Mouse (Mus musculus): ENCODE data around the gene Abcd4. TPM values are rescaled to one million over a fixed set of nuclear protein-coding genes. Genes with fewer than 3 reads are reported as not detected.

Gene Abcd4
- polyA plus RNA-seq, 1 experiment from 2014 or later: 7.9 TPM

DNA sequence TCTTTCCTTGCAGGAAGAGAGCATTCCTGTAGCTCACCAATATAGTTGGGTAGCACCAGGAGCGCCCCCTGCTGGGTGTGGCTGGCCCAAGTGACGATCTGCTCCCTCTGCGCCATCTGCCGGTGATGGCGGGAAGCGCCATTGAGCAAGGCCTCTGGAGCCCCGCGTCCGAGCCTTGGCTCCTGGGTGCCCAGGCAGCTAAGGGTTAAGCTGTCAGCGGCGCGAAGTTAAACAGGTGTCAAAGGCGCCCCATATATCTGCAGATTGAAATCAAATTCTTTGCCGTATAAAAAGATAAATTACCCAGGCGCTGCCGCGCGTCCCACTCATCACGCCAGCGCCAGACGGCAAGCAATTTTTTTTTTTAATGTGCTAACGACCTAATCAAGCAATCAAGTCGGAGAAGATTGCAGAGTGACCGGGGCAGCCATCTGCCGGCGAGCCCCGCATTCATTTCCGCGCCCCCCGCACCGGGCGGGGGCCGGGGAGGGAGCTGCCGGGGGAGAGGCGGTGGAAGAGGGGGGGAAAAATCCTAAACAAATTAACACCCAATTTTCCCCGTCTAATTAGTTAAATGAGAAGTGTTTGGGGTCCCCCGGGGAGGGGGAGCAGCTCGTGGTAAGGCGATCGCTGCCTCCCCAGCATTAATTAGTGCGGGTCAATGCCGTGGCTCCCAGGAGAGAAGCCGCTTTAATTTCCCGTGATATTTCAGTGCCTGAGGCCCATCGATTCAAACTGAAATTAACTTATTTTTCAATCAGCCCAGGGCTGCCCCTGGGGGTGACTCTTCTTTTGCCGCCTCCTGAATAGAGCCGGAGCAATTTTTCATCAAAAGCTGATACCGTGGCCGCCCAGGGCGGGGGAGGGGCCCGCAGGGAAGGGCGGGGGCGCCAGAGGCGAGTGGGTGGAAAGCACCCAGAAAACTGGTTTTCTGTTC is 27.1 kb downstream of the Abcd4 start:
- 1% methylated on average over 51 of the region's 54 CpGs for WGBS
- Histone ChIP-seq H3K36me3 (ENCODE audit: control insufficient read depth, insufficient read depth, low read length) (no peaks in the 10 kb centered on the region), H3K4me1 (replicated peaks; ENCODE audit: control insufficient read depth, insufficient read depth, low read length) (peaks cover 2% of the 10 kb centered on the region; the same call in 1 of the 2 replicates), H3K4me3 (ENCODE audit: low read depth, low read length) (peak overlapping the region; percentile 43), H3K27me3 (ENCODE audit: control insufficient read depth, insufficient read depth, low read length) (peaks cover 4% of the 10 kb centered on the region; the same call in 1 of the 2 replicates), H3K9me3 (ENCODE audit: control insufficient read depth, low read length) (no peaks in the 10 kb centered on the region), H3K9ac (ENCODE audit: low read depth, low read length) (peak overlapping the region; percentile 41; the same call in 1 of the 2 replicates), H3K4me2 (replicated peaks; ENCODE audit: low read depth, low read length) (peak overlapping the region; percentile 89), H3K27ac (ENCODE audit: low read depth, low read length) (peak overlapping the region; percentile 65)
- ATAC-seq (ENCODE audit: low FRiP score) (peak; percentile 83), DNase-seq (ENCODE audit: low spot score) (peak; percentile 99)

- H3K4me1 ChIP-seq (replicated peaks; ENCODE audit: control insufficient read depth, insufficient read depth, low read length): no peaks in the 10 kb centered on the region; the same call in 1 of the 2 replicates
- 98% methylated on average over 2 of the region's 2 CpGs for WGBS
- no peak overlapping the region for H3K4me3 ChIP-seq (ENCODE audit: low read depth, low read length)
- no peak for DNase-seq (ENCODE audit: low spot score)
- H3K4me2 ChIP-seq (replicated peaks; ENCODE audit: low read depth, low read length): no peak overlapping the region
- ATAC-seq (ENCODE audit: low FRiP score): no peak
- no peaks in the 10 kb centered on the region for H3K36me3 ChIP-seq (ENCODE audit: control insufficient read depth, insufficient read depth, low read length)
- peaks cover 10% of the 10 kb centered on the region for H3K27me3 ChIP-seq (ENCODE audit: control insufficient read depth, insufficient read depth, low read length)
- H3K9me3 ChIP-seq (ENCODE audit: control insufficient read depth, low read length): no peaks in the 10 kb centered on the region
- no peak overlapping the region for H3K9ac ChIP-seq (ENCODE audit: low read depth, low read length)
- no peak overlapping the region for H3K27ac ChIP-seq (ENCODE audit: low read depth, low read length)
These were observed 35.9 kb downstream of the Abcd4 start for GRCm38 (mm10) chr12:84581285-84581684.

DNA sequence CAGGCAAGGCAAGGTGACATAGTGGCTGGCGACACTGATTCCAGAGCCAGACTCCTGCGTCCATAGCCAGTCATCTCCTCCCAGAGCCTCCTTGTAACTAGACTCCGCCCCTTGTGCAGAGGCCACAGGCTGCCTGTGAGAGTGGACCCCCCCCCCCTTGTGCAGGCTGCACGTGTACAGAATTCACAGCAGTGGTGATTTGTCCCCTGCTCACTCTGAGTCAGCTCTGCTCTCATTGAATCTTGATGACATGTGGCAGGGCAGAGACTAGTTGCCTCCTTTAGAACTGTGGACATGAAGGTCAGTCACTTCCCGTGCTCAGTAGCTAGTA is 38.8 kb downstream of the Abcd4 start:
- DNase-seq (ENCODE audit: low spot score): peak; percentile 21

GRCm38 (mm10) chr12:84577768-84578439 is 39.3 kb downstream of the Abcd4 start:
- ATAC-seq (ENCODE audit: low FRiP score): no peak
- Histone ChIP-seq H3K27ac (ENCODE audit: low read depth, low read length) (no peak overlapping the region), H3K4me3 (ENCODE audit: low read depth, low read length) (no peak overlapping the region), H3K27me3 (ENCODE audit: control insufficient read depth, insufficient read depth, low read length) (peaks cover 28% of the 10 kb centered on the region), H3K9ac (ENCODE audit: low read depth, low read length) (no peak overlapping the region), H3K9me3 (ENCODE audit: control insufficient read depth, low read length) (no peaks in the 10 kb centered on the region), H3K4me1 (replicated peaks; ENCODE audit: control insufficient read depth, insufficient read depth, low read length) (no peaks in the 10 kb centered on the region; the same call in 1 of the 2 replicates), H3K36me3 (ENCODE audit: control insufficient read depth, insufficient read depth, low read length) (no peaks in the 10 kb centered on the region), H3K4me2 (replicated peaks; ENCODE audit: low read depth, low read length) (no peak overlapping the region)
- peak; percentile 27 for DNase-seq (ENCODE audit: low spot score)
- WGBS: 78% methylated on average over 11 of the region's 11 CpGs

More for the DNA sequence above, 38.8 kb downstream of the Abcd4 start:
- no peaks in the 10 kb centered on the region for H3K36me3 ChIP-seq (ENCODE audit: control insufficient read depth, insufficient read depth, low read length)
- no peak overlapping the region for H3K9ac ChIP-seq (ENCODE audit: low read depth, low read length)
- ATAC-seq (ENCODE audit: low FRiP score): 0 out of 2 replicates have a peak, but pooled peaks have one; percentile 33
- H3K4me1 ChIP-seq (replicated peaks; ENCODE audit: control insufficient read depth, insufficient read depth, low read length): no peaks in the 10 kb centered on the region; the same call in 1 of the 2 replicates
- peaks cover 23% of the 10 kb centered on the region for H3K27me3 ChIP-seq (ENCODE audit: control insufficient read depth, insufficient read depth, low read length)
- WGBS: 48% methylated on average over 5 of the region's 5 CpGs
- no peak overlapping the region for H3K27ac ChIP-seq (ENCODE audit: low read depth, low read length)
- no peak overlapping the region for H3K4me3 ChIP-seq (ENCODE audit: low read depth, low read length)
- H3K9me3 ChIP-seq (ENCODE audit: control insufficient read depth, low read length): no peaks in the 10 kb centered on the region
- no peak overlapping the region for H3K4me2 ChIP-seq (replicated peaks; ENCODE audit: low read depth, low read length)

GRCm38 (mm10) chr12:84573094-84573493 is 44.1 kb downstream of the Abcd4 start:
- 15% methylated on average over 7 of the region's 7 CpGs for WGBS
- Histone ChIP-seq H3K4me1 (replicated peaks; ENCODE audit: control insufficient read depth, insufficient read depth, low read length) (peaks cover 6% of the 10 kb centered on the region; the same call in 1 of the 2 replicates), H3K36me3 (ENCODE audit: control insufficient read depth, insufficient read depth, low read length) (no peaks in the 10 kb centered on the region), H3K4me2 (replicated peaks; ENCODE audit: low read depth, low read length) (no peak overlapping the region), H3K27ac (ENCODE audit: low read depth, low read length) (no peak overlapping the region), H3K27me3 (ENCODE audit: control insufficient read depth, insufficient read depth, low read length) (peaks cover 75% of the 10 kb centered on the region), H3K9me3 (ENCODE audit: control insufficient read depth, low read length) (no peaks in the 10 kb centered on the region), H3K9ac (ENCODE audit: low read depth, low read length) (no peak overlapping the region), H3K4me3 (ENCODE audit: low read depth, low read length) (no peak overlapping the region)
- ATAC-seq (ENCODE audit: low FRiP score): no peak
- DNase-seq (ENCODE audit: low spot score): peak; percentile 26

GRCm38 (mm10) chr12:84572341-84572720 is 44.9 kb downstream of the Abcd4 start:
- Histone ChIP-seq H3K36me3 (ENCODE audit: control insufficient read depth, insufficient read depth, low read length) (no peaks in the 10 kb centered on the region), H3K27me3 (ENCODE audit: control insufficient read depth, insufficient read depth, low read length) (peaks cover 82% of the 10 kb centered on the region), H3K4me2 (replicated peaks; ENCODE audit: low read depth, low read length) (no peak overlapping the region), H3K4me3 (ENCODE audit: low read depth, low read length) (no peak overlapping the region), H3K9me3 (ENCODE audit: control insufficient read depth, low read length) (no peaks in the 10 kb centered on the region), H3K27ac (ENCODE audit: low read depth, low read length) (no peak overlapping the region), H3K9ac (ENCODE audit: low read depth, low read length) (no peak overlapping the region), H3K4me1 (replicated peaks; ENCODE audit: control insufficient read depth, insufficient read depth, low read length) (peaks cover 6% of the 10 kb centered on the region; the same call in 1 of the 2 replicates)
- whole genome bisulfite sequencing: 4% methylated on average over 7 of the region's 7 CpGs
- DNase-seq (ENCODE audit: low spot score) (peak; percentile 59), ATAC-seq (ENCODE audit: low FRiP score) (no peak)

DNA sequence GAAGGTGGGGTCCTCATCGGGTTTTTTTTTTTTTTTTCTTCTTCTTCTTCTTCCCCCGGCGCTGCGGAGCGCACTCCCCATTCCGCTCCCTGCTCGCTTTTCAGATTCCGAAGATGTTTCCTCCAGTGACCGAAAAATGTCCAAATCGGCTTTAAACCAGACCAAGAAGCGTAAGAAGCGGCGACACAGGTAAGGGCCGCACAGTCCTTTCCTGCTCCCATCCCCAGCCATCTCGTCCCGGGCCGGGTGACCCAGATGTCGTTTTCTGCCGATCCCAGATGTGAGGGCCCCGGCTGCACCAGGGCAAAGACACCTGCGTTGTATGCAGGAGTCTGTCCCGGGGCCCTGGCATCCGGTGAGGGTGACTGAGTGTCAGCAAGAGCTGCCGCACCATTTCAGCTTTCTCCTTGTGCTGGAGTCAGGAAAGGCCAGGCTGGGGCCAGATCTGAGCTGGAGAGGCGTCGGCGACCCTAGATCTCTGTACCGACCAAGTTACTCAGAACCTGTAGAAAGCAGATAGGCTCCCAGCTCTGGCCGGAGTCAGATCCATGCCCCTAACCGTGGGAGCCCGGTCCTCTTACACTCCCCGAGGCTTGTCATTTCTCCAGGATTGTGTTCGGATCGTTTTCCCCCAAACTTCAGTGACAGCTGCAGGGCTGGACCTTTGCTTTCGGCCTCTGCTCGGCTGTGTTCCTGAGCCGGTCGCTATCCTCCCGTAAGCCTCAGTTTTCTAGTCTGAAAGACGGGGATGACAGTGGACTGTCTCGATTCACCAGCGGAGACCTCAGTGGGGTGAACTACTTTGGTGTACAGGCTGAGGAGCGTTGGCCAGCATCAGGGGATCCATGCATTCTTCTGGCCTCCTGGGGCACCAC is 45.5 kb downstream of the Abcd4 start:
- Histone ChIP-seq H3K9me3 (ENCODE audit: control insufficient read depth, low read length) (no peaks in the 10 kb centered on the region), H3K4me3 (ENCODE audit: low read depth, low read length) (0 out of 2 replicates have a peak overlapping the region, but pooled peaks have one; percentile 9), H3K9ac (ENCODE audit: low read depth, low read length) (0 out of 2 replicates have a peak overlapping the region, but pooled peaks have one; percentile 5), H3K27ac (ENCODE audit: low read depth, low read length) (no peak overlapping the region), H3K4me1 (replicated peaks; ENCODE audit: control insufficient read depth, insufficient read depth, low read length) (peaks cover 6% of the 10 kb centered on the region; the same call in 1 of the 2 replicates), H3K4me2 (replicated peaks; ENCODE audit: low read depth, low read length) (no peak overlapping the region), H3K27me3 (ENCODE audit: control insufficient read depth, insufficient read depth, low read length) (peaks cover 79% of the 10 kb centered on the region), H3K36me3 (ENCODE audit: control insufficient read depth, insufficient read depth, low read length) (no peaks in the 10 kb centered on the region)
- WGBS: 1% methylated on average over 43 of the region's 43 CpGs
- ATAC-seq (ENCODE audit: low FRiP score) (no peak), DNase-seq (ENCODE audit: low spot score) (peak; percentile 63)
